Mouse (Mus musculus): ENCODE measurements around the gene Ate1.
"Not testable (repeated sequence)": the region's sequence is repeated elsewhere in the genome, so short reads cannot be mapped to it uniquely, and the experiment has no call there.

The Ate1 gene

DNA sequence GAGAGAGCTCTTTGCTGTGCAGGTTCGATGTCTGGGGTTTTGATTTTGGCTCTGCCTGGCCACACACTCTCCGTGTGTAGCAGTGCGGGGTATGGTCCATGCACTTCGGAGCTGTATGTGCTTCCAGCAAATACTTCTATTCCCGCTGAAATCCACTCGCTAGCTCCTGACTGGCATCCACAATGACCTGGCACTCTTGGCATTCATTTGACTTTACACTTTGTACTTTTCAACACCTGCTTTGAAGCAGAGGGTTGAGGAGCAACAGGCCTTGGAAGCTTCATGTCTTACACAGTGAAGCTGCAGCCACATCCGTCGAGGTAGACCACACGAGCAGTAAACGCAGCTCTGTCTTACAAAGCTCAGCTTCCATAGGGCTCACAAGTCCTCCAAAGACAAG, 112.5 kb downstream of the Ate1 start:
- no peak for DNase-seq (ENCODE audit: extremely low spot score, low read depth, low spot score)

- DNase-seq (ENCODE audit: extremely low spot score, low read depth, low spot score) = no peak
These were observed 116.8 kb downstream of the Ate1 start for GRCm38 (mm10) chr7:130403346-130403745.

GRCm38 (mm10) chr7:130394697-130395096, 125.5 kb downstream of the Ate1 start:
- no peak for DNase-seq (ENCODE audit: extremely low spot score, low read depth, low spot score)

DNA sequence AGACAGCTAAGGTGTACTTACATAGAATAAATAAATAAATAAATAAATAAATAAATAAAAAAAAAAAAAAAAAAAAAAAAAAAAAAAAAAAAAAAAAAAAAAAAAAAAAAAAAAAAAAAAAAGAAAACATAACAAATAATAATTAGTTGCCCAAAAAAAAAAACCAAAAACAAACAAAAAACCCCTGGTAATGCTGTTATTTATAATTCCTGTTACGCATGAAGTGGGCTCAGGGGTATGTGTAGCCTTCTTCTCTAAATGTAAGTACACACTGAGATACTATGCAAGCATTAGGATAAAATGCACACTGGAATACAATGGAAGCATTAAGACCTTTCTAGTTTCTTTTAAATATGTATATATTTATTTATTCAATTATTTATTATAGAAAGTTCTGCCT, 130.1 kb downstream of the Ate1 start:
- DNase-seq (ENCODE audit: extremely low spot score, low read depth, low spot score) = not testable (repeated sequence)

DNA sequence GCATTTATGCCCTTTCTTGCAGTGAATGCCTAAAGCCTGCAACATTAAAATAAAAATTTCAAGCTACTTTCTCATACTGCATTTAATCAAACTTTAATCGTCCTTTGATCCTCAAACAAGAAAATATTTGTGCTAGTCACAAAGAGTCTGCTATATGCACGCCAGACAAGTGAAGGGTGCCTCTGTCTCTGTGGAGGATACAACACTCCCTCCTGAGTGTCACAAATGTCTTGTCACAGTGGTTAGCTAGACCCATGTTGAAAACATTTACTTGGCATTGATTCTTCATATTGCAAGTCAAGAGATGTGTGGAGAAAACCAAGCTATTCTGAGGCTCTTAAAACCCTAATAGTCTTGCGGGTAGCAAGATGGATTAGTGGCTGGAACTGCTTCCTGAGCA, 133.9 kb downstream of the Ate1 start:
- DNase-seq (ENCODE audit: extremely low spot score, low read depth, low spot score) = no peak

GRCm38 (mm10) chr7:130385732-130386294, 134.4 kb downstream of the Ate1 start:
- no peak for DNase-seq (ENCODE audit: extremely low spot score, low read depth, low spot score)

DNA sequence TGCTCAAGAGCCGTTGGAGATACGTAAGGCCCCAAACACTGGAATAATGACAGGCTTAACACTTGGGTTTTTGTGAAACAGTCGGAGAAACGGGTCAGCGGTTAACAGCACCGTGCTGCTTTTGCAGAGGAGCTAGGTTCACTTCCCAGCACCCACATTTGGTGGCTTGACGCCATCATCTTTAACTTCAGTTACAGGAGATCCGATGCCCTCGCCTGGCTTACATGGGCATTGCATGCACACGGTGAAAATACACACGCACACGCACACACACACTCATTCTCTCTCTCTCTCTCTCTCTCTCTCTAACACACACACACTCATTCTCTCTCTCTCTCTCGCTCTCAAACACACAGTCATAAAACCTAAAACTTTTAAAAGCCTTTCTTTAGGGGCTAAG, 138.0 kb downstream of the Ate1 start:
- no peak for DNase-seq (ENCODE audit: extremely low spot score, low read depth, low spot score)

GRCm38 (mm10) chr7:130381387-130381951, 138.7 kb downstream of the Ate1 start:
- DNase-seq (ENCODE audit: extremely low spot score, low read depth, low spot score) = no peak

DNA sequence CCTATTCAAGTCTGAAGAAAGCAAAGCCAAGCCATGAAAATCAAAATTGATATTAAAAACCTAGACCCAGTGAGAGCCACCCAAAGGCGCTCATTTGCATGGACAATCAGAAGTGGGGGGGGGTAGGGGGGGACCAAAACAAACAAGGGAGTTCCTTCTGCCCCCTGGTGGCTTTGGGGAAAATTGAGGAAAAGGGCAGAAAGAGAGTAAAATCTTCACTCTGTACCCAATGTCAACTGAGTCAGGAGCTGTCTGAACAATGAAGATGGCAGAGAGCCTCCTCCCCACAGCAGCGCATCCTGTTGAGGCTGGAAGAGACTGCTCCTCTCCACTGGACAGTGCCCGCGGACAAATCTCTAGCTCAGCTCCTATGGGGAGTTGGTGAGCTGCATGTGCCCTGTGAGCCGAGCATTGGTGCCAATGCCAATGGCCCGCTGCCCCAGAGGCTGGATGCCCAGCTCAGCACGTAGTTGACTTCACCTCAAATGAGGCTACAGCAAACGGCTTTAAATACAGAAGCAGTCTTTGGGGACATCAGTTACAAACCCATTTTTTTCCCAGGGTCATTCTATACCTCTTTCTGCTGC, 139.3 kb downstream of the Ate1 start:
- no peak for DNase-seq (ENCODE audit: extremely low spot score, low read depth, low spot score)

DNA sequence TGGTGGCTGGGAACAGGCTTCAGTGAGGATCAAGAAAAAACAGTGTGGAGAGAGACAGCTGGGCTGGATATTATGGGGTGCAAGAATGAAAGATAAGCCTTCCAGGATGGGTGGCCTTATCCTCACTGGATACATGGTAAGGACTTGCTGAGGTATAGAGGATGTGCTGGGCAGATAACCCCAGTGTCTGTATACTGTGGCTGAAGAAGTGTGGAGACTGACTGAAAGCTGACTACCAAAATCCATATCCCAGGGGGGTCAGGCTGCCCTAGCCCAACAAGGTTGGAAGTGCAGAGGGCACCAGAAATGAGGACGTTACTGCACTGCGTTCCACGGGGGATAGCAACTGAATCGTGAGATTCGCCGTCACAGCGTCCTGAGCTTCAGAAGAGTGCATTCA, 139.8 kb downstream of the Ate1 start:
- no peak for DNase-seq (ENCODE audit: extremely low spot score, low read depth, low spot score)

- DNase-seq (ENCODE audit: extremely low spot score, low read depth, low spot score) = no peak
These were observed 140.3 kb downstream of the Ate1 start for GRCm38 (mm10) chr7:130379886-130380285.

DNA sequence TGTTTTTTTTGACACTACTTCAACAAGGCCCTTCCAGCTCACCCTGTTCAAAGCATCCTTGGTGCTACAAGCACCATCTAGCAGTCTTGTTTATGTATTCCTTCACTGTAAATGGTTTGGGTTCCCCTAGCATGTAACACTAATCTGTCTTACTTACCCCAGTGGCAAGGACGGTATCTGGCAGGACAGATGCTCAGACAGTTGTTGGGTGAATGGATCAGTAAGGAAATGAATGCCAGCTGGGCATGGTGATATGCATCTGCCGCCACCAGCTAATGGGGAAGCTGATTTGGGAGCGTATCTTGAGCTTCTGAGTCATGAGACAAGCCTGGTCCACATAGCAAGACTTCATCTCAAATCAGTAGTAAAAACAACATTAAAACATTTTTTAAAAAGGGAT, 141.9 kb downstream of the Ate1 start:
- DNase-seq (ENCODE audit: extremely low spot score, low read depth, low spot score) = no peak

DNA sequence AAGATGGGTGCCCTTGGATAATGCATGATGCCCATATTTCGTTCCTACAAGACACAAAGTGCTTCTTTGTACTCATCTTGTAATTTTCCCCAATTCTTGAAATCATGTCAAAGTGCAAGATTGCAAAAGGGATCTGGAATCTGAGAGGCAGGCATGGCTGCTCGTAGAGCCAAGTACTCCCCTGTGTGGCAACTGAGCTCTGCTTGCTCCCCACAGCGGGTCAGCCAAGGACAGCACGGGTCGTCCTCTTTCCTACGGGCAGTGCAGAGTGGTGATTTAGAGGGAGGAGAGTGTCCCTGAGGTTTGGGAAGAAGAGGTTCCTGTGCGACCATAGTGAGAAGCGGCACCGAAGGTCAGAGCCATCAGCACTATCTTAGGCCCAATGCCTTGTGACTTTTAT, 145.9 kb downstream of the Ate1 start:
- DNase-seq (ENCODE audit: extremely low spot score, low read depth, low spot score) = no peak

GRCm38 (mm10) chr7:130368827-130369641, 151.1 kb downstream of the Ate1 start:
- DNase-seq (ENCODE audit: extremely low spot score, low read depth, low spot score) = no peak

- DNase-seq (ENCODE audit: extremely low spot score, low read depth, low spot score) = no peak
These were observed 151.9 kb downstream of the Ate1 start for GRCm38 (mm10) chr7:130368036-130368826.

GRCm38 (mm10) chr7:130367222-130368035, 152.7 kb downstream of the Ate1 start:
- DNase-seq (ENCODE audit: extremely low spot score, low read depth, low spot score) = no peak

DNA sequence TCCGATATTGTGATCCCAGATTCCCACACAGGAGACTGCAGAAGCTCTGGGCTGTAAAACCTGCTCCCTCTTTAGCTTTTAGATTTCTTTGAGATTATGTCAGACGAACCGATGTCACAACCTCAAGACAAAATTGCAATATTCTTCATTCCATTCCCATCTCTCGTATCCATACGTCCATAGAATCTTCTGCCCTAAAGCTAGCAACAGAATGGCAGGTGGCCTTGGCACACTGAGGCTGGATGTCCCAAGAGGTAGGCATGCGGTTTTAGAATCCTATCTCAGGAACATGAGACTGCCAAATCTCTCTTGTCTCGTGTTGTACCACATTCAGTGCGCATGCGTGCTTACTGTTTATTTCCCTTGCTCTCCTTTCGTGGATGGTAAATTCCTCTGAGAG, 154.5 kb downstream of the Ate1 start:
- no peak for DNase-seq (ENCODE audit: extremely low spot score, low read depth, low spot score)

Data from hindlimb bud, embryonic 11.5 days (tissue).